Mouse (Mus musculus) telencephalon, adult 2 months (tissue): ENCODE results near the gene Rab11b.
A peak's percentile ranks its signal among the peaks of the same experiment; 100 is the strongest.

Experiments
- DNase-seq: peaks from one replicate; pipeline ENCODE4 v3.0.0-alpha.2; 2011; ENCODE audit warnings: low read depth, low spot score

Rab11b gene

DNA sequence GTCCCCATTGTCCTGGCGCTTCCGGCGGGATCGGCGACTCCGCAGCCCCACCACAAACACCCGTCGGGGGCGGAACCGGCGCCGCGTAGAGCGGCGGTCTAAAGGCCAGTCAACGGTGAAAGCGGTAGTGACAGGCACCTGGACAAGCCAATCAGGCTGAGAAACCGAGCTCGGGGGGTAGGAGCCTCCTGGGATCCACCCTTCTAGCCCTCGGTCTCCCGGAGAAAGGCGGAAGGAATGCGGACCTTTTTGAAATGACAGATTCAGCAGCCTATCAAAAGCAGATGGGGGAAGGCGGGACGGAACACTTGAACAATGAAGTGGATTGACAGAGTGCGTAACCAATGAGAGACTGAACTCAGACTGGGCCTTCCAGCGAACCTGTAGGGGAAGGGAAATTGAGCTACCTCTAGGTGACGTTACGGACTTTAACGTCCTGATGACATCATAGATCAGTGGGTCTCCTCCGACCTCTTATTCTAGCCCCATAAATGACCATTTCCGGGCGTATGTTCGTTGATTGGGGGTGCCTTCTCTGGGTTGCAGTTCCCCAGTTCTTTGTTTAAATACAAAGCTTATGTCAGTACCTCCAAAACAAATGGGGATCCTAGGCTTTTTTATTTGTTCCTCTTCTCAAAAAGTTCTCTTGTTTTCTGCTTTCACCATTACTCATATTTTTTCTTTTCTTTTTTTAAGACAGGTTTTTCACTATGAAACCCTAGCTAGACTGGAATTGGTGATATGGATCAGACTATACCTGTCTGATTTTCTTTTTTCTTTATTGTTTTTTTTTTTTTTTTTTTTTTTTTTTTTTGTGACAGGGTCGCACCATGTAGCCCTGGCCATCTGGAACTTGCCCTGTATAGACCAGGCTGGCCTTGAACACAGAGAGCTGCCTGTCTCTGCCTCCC lies at the start of gene Rab11b:
TSS of gene Rab11b (minus strand) at position 276 of the 911 bp plus-strand sequence.
- peak; percentile 100 for DNase-seq

GRCm38 (mm10) chr17:33808192-33808591 lies 47.9 kb upstream of the Rab11b start:
- DNase-seq: no peak

- no peak for DNase-seq
Observed at GRCm38 (mm10) chr17:33807181-33807888, 47.0 kb upstream of the Rab11b start.

DNA sequence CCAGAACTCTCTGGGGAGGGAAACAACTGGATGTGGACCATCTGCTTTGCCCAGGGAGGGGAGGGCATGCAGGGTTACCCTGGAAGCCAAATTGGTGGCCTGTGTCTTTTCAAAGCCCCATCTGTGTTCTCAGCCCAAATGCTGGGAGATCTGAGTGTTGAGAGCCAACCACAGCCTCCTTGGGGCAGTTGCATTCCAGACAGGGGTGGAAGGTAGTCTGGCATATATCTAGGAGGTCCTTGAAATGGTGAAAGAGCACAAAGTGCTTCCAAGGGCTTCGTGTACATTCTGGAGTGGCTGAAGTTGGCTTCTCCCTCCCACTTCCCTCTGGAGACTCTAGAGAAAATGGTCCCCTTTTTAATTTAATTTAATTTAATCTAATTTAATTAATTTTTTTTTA lies 44.4 kb upstream of the Rab11b start:
- no peak for DNase-seq

- DNase-seq: no peak
Observed at GRCm38 (mm10) chr17:33804205-33804604, 43.9 kb upstream of the Rab11b start.

- DNase-seq: no peak
Observed at GRCm38 (mm10) chr17:33802221-33802620, 41.9 kb upstream of the Rab11b start.

GRCm38 (mm10) chr17:33799277-33799676 lies 38.9 kb upstream of the Rab11b start:
- DNase-seq: no peak

- DNase-seq: no peak
Observed at GRCm38 (mm10) chr17:33798306-33798705, 38.0 kb upstream of the Rab11b start.

GRCm38 (mm10) chr17:33788732-33789131 lies 28.4 kb upstream of the Rab11b start:
- DNase-seq: no peak

GRCm38 (mm10) chr17:33786375-33786774 lies 26.0 kb upstream of the Rab11b start:
- DNase-seq: peak; percentile 40

DNA sequence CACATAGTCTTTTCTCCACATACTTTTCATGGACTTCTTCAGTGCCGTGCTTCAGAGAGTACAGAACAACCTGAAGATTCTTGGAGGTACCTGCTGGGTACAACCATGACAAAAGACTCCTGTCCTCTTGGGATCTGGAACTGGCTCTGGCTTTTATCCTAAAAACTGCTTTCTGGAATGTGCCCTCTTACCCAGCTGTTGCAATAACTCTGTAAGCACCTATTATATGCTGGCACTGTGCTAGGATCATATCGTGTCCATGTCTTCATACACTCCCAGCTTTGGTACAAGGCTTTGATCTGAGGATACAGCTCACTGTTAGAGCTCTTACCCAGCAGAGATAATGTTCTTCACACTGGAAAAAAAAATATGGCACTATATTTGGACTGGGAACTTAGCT lies 24.6 kb upstream of the Rab11b start:
- DNase-seq: no peak

DNA sequence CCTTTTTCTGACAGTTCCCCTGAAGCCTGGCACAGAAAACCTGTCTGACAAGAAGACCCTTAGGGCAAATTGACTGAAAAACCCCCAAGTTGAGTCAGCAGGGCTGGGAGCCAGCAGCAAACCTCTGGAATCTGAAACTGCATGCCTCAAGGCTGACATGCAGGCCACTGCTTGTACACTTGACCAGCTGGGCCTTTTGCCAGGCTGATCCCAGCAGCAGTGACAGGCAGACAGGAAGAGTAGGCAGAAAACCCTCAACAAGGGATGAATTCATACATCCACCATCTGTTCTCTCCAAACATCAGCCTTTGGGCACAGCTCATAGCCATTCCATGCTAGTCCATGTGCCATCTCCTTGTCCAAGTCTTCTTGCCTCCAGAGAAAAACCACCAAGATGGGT lies 23.1 kb upstream of the Rab11b start:
- peak; percentile 47 for DNase-seq

GRCm38 (mm10) chr17:33782067-33782466 lies 21.7 kb upstream of the Rab11b start:
- DNase-seq: no peak

DNA sequence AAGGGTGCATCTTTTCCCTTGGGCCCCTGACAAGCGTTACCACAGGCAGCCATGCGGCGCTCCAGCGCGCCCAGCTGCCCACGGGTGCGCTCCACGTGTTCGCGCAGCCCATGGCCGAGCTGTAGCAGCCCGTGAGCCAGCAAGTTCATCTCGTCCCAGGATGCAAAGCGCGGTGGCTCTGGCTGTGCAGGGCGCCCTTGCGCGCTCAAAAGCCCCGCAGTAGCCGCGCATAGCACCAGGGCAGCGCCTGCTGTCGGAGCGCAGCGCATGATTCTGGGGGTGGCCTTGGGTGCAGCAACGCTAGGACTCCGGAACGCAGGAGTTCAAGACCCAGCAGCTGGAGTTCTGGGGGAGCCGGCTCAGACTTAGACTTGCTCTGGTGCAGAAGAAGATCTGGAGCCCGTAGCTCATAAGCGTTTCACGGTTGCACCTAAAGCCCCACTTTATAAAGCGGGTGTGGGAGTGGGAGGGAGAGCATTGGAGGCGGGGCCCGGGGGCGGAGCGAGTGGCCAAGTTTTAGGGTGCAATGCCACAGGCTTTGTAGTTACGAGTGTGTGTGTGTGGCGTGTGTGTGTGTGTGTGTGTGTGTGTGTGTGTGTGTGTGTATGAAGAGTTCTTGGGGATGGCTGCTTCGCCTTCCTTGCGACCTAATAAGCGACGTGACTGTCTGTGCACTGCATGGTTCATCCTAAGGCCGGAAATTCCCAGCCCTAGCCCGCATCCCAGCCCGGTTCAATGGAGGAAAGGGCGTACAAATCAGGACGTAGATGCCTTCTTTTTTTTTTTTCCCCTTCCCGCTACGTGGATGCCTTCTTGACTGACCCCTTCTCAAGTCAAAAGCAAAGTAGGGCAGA lies 21.0 kb upstream of the Rab11b start, which contains the start of gene Angptl4:
TSS of gene Angptl4 (minus strand) at position 707 of the 854 bp plus-strand sequence.
- no peak for DNase-seq

GRCm38 (mm10) chr17:33780431-33780830 lies 20.1 kb upstream of the Rab11b start:
- DNase-seq: no peak

- DNase-seq: no peak
Observed at GRCm38 (mm10) chr17:33779967-33780295, 19.6 kb upstream of the Rab11b start.

DNA sequence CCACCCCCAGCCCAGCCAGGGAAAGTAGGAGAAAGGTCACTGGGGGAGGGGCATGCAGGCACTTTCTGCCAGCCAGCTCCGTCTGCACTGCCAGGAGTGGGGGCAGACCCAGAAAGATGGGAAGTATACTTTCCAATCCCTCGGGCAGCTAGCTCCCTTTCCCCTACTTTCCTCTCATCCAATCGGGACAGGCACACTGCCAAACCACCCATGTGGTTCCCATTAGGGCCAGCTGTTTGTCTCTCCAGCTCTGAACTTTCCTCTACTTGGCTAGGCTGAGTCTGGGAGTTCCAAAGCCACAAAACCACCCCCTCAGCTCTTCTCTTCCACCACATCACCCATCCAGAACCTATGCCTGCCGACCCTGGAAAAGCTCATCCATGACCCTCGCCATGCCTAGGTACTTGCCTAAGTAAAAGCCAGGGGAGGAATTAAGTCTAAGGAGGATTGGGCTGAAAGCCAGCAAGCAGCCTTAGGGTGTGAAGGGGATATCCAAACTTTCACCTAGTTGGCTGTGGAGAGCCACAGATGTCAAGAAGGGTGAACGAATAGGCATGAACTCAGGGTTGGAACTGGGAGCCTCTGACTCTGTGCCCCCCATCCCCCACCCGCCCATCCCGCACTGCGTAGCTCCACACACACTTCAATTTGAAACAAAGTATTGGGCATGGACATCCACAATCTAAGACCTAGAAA lies 19.1 kb upstream of the Rab11b start:
- DNase-seq: no peak

DNA sequence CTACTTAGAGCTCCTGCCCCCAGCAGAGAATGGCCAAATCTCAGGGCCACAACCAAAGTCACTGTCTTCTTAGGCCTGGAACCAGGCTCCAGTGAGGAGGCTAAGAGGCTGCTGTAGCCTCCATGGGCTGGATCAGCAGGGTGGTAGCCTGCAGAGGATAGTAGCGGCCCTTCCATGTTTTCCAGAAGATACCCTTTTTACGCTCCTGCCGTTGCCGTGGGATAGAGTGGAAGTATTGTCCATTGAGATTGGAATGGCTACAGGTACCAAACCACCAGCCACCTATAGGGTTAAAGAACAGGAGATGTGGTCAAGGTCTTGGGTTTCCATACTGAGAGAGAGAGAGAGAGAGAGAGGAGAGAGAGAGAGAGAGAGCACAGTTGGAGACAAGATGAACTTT lies 15.0 kb upstream of the Rab11b start:
- no peak for DNase-seq

DNA sequence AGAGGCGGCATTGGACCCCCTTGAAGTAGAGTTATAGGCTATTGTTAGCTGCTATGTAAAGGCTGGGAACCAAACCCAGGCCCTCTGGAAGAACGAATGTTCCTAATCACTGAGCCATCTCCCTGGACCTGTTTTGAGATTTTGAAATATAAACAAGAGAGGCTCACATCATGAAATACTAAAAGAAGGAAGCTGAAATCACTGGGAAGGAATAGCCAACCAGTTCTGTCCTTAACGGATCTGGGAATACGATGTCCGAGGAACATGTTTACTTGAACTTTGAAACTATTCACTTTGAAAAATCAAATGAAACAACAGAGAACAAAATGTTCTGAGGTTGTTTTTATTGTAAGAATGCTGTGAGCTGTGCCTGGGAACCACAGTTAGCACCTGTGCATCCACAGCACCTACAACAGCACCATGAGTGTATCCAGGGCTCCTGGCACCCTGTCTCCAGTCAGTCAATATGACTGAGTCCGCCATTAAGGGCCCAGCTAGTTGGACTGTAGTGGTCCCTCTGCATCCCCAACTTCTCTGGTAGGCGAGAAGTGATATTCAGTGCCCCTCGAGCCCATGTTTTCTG lies 14.3 kb upstream of the Rab11b start:
- DNase-seq: no peak

DNA sequence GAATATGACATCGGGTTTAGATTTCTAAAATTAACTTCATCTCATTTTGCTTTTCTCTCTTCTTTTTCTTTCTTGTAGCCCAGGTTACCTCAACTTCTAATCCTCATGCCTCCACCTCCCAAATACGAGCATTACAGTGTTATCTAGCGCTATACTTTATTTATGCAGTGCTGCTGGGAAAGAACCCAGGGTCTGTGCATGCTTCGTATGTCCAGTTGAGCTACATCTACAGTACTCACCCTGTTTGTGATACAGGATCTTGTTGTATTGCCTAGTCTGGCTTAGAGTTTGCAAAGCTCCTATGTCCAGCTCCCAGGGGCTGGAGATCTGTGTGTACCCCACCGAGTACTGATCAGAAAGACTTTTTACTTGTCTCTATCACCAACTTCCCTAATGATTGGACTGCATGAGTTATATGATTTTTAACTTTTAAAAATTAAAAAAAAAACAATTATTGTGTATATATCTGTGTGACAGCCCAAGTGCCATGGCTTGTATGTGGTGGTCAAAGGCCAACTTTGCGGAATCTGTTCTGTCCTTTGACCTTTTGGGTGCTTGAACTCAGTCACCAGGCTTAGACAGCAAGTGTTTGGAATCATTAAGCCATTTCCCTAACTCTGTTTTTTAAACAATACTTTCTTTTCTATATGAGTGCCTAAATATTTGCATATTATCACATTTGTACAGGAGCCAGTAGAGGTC lies 13.7 kb upstream of the Rab11b start:
- no peak for DNase-seq
